Mouse (Mus musculus) heart, postnatal 0 days (tissue): ENCODE results near the gene Pqbp1. TPM values are rescaled to one million over a fixed set of nuclear protein-coding genes. Genes with fewer than 3 reads are reported as not detected.
"Not testable (repeated sequence)": the region's sequence is repeated elsewhere in the genome, so short reads cannot be mapped to it uniquely, and the experiment has no call there.

ENCODE experiments used
- ATAC-seq: fragments of 200-750 bp; cut with Nextera tagmentation; 2 replicates; pipeline ENCODE4 v1.8.0; 2017; ENCODE audit warnings: low read depth, moderate number of reproducible peaks, moderate library complexity; ENCODE audit not compliant: insufficient read depth
- DNase-seq: peaks from one replicate; pipeline ENCODE4 v3.0.0-alpha.2; 2016; ENCODE audit warnings: low spot score
- H3K27ac ChIP-seq: fragments of 300-500 bp; sonication (generic); 2 replicates; pipeline ENCODE4 v1.5.1; 2014; ENCODE audit warnings: low read depth, mild to moderate bottlenecking
- H3K27me3 ChIP-seq: fragments of 300-500 bp; sonication (generic); 2 replicates; pipeline ENCODE4 v1.6.1; 2014; ENCODE audit warnings: low read length, mixed read lengths; ENCODE audit not compliant: control insufficient read depth, insufficient read depth
- H3K36me3 ChIP-seq: fragments of 300-500 bp; sonication (generic); replicated peaks from 2 replicates; pipeline ENCODE4 v1.6.1; 2014; ENCODE audit warnings: low read length, mixed read lengths; ENCODE audit not compliant: control insufficient read depth, insufficient read depth
- H3K4me1 ChIP-seq: fragments of 300-500 bp; sonication (generic); 2 replicates; pipeline ENCODE4 v1.6.1; 2014; ENCODE audit warnings: antibody characterized with exemption; ENCODE audit not compliant: control insufficient read depth, insufficient read depth
- H3K4me2 ChIP-seq: fragments of 300-500 bp; sonication (generic); 2 replicates; pipeline ENCODE4 v1.6.1; 2014; ENCODE audit warnings: low read depth, mild to moderate bottlenecking, low read length, moderate library complexity
- H3K4me3 ChIP-seq: fragments of 300-500 bp; sonication (generic); 2 replicates; pipeline ENCODE4 v1.5.1; 2014; ENCODE audit warnings: low read depth, low read length
- H3K9ac ChIP-seq: fragments of 300-500 bp; sonication (generic); replicated peaks from 2 replicates; pipeline ENCODE4 v1.6.1; 2014; ENCODE audit warnings: low read depth, low read length, mixed read lengths
- H3K9me3 ChIP-seq: fragments of 300-500 bp; sonication (generic); replicated peaks from 2 replicates; pipeline ENCODE4 v1.6.1; 2016; ENCODE audit warnings: low read length; ENCODE audit not compliant: control insufficient read depth
- CTCF ChIP-seq: IDR thresholded peaks from 2 replicates; pipeline ENCODE4 v1.5.1; 2016; ENCODE audit warnings: antibody characterized with exemption, control low read depth, low read depth
- EP300 ChIP-seq: IDR thresholded peaks from 2 replicates; pipeline ENCODE4 v1.6.1; 2016; ENCODE audit warnings: antibody characterized with exemption, low read depth
- WGBS: fragments of 180-500 bp; shearing (Covaris S2); extraction: QIAGEN DNeasy Blood & Tissue Kit; methylation state at CpG from one replicate; pipeline ENCODE4 v1.1.7; 2014; 5-methylcytosine and 5-hydroxymethylcytosine counted together
- polyA plus RNA-seq: library from polyadenylated mRNA; unstranded; fragments of >200 nt; fragmentation: Nextera tagmentation; extraction: Ambion mirVana; gene quantifications from 2 replicates; pipeline ENCODE4 v1.2.1, GENCODE M21; 2015
- total RNA-seq: library from RNA; depleted of rRNA; stranded (reverse); fragments of >200 nt; gene quantifications from 2 replicates; pipeline ENCODE4 v1.2.3, GENCODE M21; 2014; ENCODE audit warnings: low replicate concordance

Pqbp1 gene
- total and polyA plus RNA-seq, 2 experiments from 2014 or later, result 55.6 to 63.0 TPM

GRCm38 (mm10) chrX:7919601-7920383 lies 20.7 kb upstream of the Pqbp1 start, which contains the start of gene Pcsk1n:
Gene Pcsk1n (plus strand): TSS chrX:7919822.
- 13% methylated on average over 36 of the region's 40 CpGs for WGBS
- Histone ChIP-seq H3K9me3 (no peaks in the 10 kb centered on the region), H3K36me3 (no peaks in the 10 kb centered on the region), H3K9ac (no peak within 1 kb of the TSS), H3K4me2 (no peak within 1 kb of the TSS), H3K4me3 (no peak within 1 kb of the TSS), H3K27me3 (peaks cover 45% of the 10 kb centered on the region), H3K27ac (no peak within 1 kb of the TSS), H3K4me1 (no peaks in the 10 kb centered on the region)
- DNase-seq (no peak), ATAC-seq (no peak)
- TF ChIP-seq EP300, result no peak
- TF ChIP-seq CTCF, result no peak

- H3K27ac ChIP-seq, H3K4me2 ChIP-seq, ATAC-seq, H3K9me3 ChIP-seq, H3K36me3 ChIP-seq, H3K4me3 ChIP-seq, H3K4me1 ChIP-seq, DNase-seq, H3K9ac ChIP-seq: not testable (repeated sequence)
- WGBS, result 65% methylated on average over 6 of the region's 6 CpGs
- H3K27me3 ChIP-seq, result peaks cover 33% of the 10 kb centered on the region
These were observed 18.9 kb upstream of the Pqbp1 start for GRCm38 (mm10) chrX:7917960-7918359.

GRCm38 (mm10) chrX:7915669-7916068 lies 16.6 kb upstream of the Pqbp1 start:
- H3K4me1 ChIP-seq, H3K27ac ChIP-seq, H3K9ac ChIP-seq, DNase-seq, H3K4me2 ChIP-seq, H3K36me3 ChIP-seq, H3K4me3 ChIP-seq, H3K9me3 ChIP-seq: not testable (repeated sequence)
- ATAC-seq, result 0 out of 2 replicates have a peak, but pooled peaks have one; percentile 57
- peaks cover 14% of the 10 kb centered on the region for H3K27me3 ChIP-seq
- 11% methylated on average over 3 of the region's 3 CpGs for WGBS

DNA sequence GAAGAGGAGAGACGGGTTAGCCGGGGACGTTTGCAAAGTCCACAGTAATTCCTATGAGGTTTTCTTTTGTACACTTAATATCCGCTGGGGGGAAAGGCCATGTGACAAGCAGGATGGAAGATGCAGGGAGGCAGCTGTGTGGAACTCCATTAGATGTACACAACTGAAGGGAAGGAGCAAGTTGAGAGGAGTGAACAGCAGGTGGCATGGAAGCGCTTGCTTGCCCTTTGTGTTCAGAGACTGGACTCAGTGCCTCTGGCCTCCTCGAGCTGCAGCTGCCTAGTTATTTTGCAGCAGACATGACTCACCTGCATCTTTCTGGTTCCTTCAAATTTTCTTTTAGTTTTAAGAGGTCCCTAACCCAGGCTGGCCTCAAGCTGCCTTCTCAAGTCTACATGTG lies 11.4 kb upstream of the Pqbp1 start:
- no peaks in the 10 kb centered on the region for H3K9me3 ChIP-seq
- no peak overlapping the region for H3K4me3 ChIP-seq
- DNase-seq (no peak), ATAC-seq (no peak; the same call in 1 of the 2 replicates)
- H3K36me3 ChIP-seq, result 0 out of 2 replicates have a peak, but pooled peaks cover 9% of the 10 kb centered on the region
- 51% methylated on average over 6 of the region's 6 CpGs for WGBS
- H3K27ac ChIP-seq, result no peak overlapping the region
- no peak overlapping the region for H3K9ac ChIP-seq
- no peak overlapping the region for H3K4me2 ChIP-seq
- no peaks in the 10 kb centered on the region for H3K4me1 ChIP-seq
- TF ChIP-seq EP300 (no peak), CTCF (peak; percentile 27; the same call in 1 of the 2 replicates)
- H3K27me3 ChIP-seq, result no peaks in the 10 kb centered on the region

DNA sequence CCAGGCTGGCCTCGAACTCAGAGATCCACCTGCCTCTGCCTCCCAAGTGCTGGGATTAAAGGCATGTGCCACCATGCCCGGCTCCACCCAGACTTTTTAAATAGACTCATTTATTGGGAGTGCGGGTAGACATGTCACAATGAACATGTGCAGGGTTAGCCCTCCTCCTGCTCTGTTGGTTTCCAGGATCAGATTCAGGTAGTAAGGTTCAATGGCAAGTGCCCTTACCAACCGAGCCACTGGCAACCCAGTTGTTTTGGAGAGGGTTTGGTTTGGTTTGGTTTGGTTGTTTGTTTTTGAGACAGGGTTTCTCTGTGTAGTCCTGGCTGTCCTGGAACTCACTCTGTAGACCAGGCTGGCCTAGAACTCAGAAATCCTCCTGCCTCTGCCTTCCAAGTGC lies 10.2 kb upstream of the Pqbp1 start, which contains the start of gene Gm10490:
Gm10490 (plus strand) TSS at position 301 of the 400 bp plus-strand sequence.
- H3K36me3 ChIP-seq, H3K4me1 ChIP-seq, DNase-seq, H3K27ac ChIP-seq, H3K4me3 ChIP-seq, H3K27me3 ChIP-seq, H3K9ac ChIP-seq, H3K4me2 ChIP-seq, ATAC-seq, H3K9me3 ChIP-seq: not testable (repeated sequence)
- 80% methylated on average over 4 of the region's 4 CpGs for whole genome bisulfite sequencing

- Histone ChIP-seq H3K4me2 (no peak within 1 kb of the TSS), H3K9me3 (no peaks in the 10 kb centered on the region), H3K4me1 (no peaks in the 10 kb centered on the region), H3K27me3 (no peaks in the 10 kb centered on the region), H3K36me3 (peaks cover 13% of the 10 kb centered on the region; the same call in 1 of the 2 replicates), H3K9ac (no peak within 1 kb of the TSS), H3K4me3 (no peak within 1 kb of the TSS), H3K27ac (no peak within 1 kb of the TSS)
- TF ChIP-seq CTCF, result no peak
- TF ChIP-seq EP300, result no peak
- no peak for ATAC-seq
- no peak for DNase-seq
- WGBS, result 73% methylated on average over 5 of the region's 5 CpGs
These were observed 8.7 kb upstream of the Pqbp1 start, which contains the start of gene Gm10491 for GRCm38 (mm10) chrX:7907735-7908134. Gene Gm10491 (minus strand): TSS chrX:7907835.
